Mouse (Mus musculus) testis, adult 2 months (tissue): ENCODE data around the gene Serpina3n.

ENCODE experiments used
- CTCF ChIP-seq: fragments of 200-500 bp; IDR thresholded peaks from 2 replicates; pipeline ENCODE4 v1.5.1; 2012; ENCODE audit warnings: low read depth, mild to moderate bottlenecking, inconsistent platforms, low read length, moderate library complexity; ENCODE audit not compliant: control insufficient read depth, insufficient read depth, insufficient replicate concordance
- POLR2A ChIP-seq: fragments of 200-500 bp; IDR thresholded peaks from 2 replicates; pipeline ENCODE4 v1.6.1; 2012; ENCODE audit warnings: low read depth, mild to moderate bottlenecking, inconsistent platforms, low read length, moderate library complexity; ENCODE audit not compliant: control insufficient read depth

GRCm38 (mm10) chr12:104459377-104459776 lies 52.8 kb downstream of the Serpina3n start:
- no peak for TF ChIP-seq POLR2A
- TF ChIP-seq CTCF: peak; percentile 48; the same call in 1 of the 2 replicates
